Mouse (Mus musculus): ENCODE data around the gene Serpine2.

Gene Serpine2

GRCm38 (mm10) chr1:79757161-79757560, 103.8 kb downstream of the Serpine2 start:
- no peak for DNase-seq (ENCODE audit: low spot score in 2 of 2)

- no peak for DNase-seq (ENCODE audit: low spot score in 2 of 2)
Measured at GRCm38 (mm10) chr1:79756417-79756816, 104.6 kb downstream of the Serpine2 start.

GRCm38 (mm10) chr1:79755376-79755775, 105.6 kb downstream of the Serpine2 start:
- no peak for DNase-seq (ENCODE audit: low spot score in 2 of 2)

DNA sequence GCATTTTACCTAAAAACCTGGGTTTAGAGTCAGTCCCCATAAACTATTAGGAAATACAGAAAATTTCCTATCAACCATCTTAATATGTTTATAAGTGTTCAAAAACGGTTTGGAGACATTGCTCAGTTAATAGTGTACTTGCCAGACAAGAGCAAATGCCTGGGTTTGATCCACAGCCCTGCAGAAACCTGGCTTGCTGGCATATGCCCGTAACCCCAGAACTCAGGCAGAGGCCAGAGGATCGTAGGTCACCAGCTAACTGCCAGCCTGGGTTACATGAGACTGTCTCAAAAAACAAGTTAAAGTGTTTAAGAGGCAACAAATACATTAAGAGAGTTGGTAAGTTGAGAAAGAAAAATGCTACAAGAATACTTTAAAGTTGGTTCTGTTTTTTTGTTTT, 106.0 kb downstream of the Serpine2 start:
- no peak for DNase-seq (ENCODE audit: low spot score in 2 of 2)

DNA sequence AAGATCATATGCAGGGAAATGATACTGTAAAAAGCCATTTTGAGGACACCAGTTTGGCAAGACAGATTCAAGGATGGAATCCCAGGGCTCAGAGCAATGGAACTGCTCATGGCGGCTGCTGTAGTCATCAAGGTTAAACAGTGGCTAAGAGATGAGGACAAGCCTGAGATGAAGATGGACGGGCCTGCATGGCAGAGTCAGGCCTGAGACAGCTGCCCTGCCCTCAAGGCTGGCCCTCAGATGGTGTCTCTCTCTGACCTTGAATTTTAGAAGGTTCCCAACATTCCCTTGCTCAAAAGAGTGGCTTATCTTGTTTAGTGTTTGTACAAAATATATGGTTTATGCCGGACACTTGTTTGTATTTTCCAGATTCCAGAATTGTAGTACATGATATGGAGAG, 107.5 kb downstream of the Serpine2 start:
- no peak for DNase-seq (ENCODE audit: low spot score in 2 of 2)

DNA sequence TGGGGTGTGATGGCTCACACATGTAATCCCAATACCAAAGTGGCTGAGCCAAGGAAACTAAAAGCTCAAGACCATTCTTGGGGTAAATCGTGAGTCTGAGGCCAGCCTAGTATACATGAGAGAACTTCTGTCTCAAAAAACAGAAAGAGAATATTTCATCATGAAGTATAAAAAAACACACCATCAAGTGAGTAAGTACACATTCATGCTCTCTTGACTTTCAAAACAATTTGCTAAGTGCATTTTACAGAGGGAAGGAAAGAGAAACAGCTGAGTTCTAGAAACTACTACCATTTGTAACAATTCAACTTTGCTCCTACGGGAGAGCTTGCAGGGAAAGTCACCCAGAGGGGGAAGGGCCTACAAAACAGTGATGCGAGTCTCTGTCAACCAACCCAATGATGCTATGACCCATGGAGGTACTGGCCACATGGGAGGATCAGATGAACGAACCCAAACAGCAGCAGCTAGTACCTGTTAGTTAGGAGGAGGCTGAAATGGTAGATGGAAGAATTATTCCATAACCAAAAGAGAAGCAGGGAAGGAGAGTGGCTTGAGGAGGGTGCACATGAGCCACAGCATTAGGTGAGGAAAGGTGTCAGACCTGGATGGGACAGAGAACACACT, 108.2 kb downstream of the Serpine2 start:
- DNase-seq (ENCODE audit: low spot score in 2 of 2): no peak

DNA sequence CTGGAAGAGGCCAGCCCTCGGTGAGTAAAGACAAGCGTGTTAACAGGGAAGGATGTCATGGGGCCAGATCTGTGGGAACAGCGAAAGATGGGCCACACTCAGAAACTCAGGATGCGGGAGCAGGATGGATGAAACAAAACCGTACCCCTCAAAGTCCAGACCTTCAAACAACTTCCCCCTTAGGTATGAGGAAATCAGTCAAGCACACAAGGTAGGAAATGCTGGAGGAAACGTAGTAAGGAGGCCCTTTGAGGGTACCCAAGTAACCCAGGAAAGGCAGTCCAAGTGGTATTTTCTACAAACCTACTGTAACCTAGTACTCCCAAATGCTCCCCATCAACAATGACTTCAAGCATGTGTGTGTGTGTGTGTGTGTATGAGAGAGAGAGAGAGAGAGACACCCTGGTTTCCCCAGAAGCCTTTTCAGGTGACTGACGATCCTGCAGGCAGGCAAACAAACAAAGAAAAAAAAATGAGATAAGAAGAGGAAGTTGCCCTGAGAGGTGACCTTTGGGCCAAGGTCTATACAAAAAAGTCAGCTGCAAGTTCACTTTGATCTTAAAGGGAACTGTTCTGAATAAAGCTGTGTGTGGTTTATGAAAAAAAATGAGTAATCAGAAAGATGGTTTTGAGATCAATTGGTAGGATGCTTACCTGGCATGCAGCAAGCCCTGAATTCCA, 108.8 kb downstream of the Serpine2 start:
- DNase-seq (ENCODE audit: low spot score in 2 of 2): no peak

- DNase-seq (ENCODE audit: low spot score in 2 of 2): no peak
Measured at GRCm38 (mm10) chr1:79751186-79751585, 109.8 kb downstream of the Serpine2 start.

DNA sequence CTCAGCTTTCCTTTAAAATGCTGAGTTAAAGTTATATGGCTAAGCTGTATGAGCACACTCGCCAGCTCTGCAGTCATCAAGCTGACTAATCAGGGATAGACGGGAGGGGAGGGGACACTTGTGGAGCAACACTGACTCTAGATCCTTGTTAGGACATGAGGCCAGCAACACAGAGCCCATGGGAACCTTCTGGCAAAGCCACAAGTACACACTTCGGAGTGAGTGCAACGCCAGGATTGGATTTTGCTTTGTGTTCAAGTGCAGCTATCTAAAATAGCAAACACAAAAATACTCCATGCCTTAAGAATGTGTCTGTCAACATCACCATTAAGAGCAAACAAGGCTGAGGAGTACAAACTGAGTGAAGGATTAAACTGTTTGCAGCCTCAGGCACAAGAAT, 114.9 kb downstream of the Serpine2 start:
- DNase-seq (ENCODE audit: low spot score in 2 of 2): no peak
